Mouse (Mus musculus) forebrain, embryonic 11.5 days (tissue): ENCODE data around the gene Dnajc27. TPM values are rescaled to one million over a fixed set of nuclear protein-coding genes. Genes with fewer than 3 reads are reported as not detected.

Experiments used
- ATAC-seq: fragments of 200-750 bp; cut with Nextera tagmentation; replicated peaks from 2 replicates; pipeline ENCODE4 v1.8.0; 2017; ENCODE audit warnings: moderate TSS enrichment; ENCODE audit not compliant: low FRiP score
- DNase-seq: peaks from one replicate; pipeline ENCODE4 v3.0.0-alpha.2; 2017; ENCODE audit warnings: low spot score
- H3K27ac ChIP-seq: fragments of 300-500 bp; sonication (generic); 2 replicates; pipeline ENCODE4 v1.5.1; 2014; ENCODE audit warnings: low read depth, low read length
- H3K27me3 ChIP-seq: fragments of 300-500 bp; sonication (generic); 2 replicates; pipeline ENCODE4 v1.6.1; 2014; ENCODE audit warnings: mild to moderate bottlenecking, low read length, mixed read lengths; ENCODE audit not compliant: control insufficient read depth, insufficient read depth
- H3K36me3 ChIP-seq: fragments of 300-500 bp; sonication (generic); 2 replicates; pipeline ENCODE4 v1.6.1; 2014; ENCODE audit warnings: mild to moderate bottlenecking, low read length, moderate library complexity, mixed read lengths; ENCODE audit not compliant: control insufficient read depth, insufficient read depth
- H3K4me1 ChIP-seq: fragments of 300-500 bp; sonication (generic); replicated peaks from 2 replicates; pipeline ENCODE4 v1.6.1; 2014; ENCODE audit warnings: low read length, mixed read lengths; ENCODE audit not compliant: control insufficient read depth, insufficient read depth
- H3K4me2 ChIP-seq: fragments of 300-500 bp; sonication (generic); 2 replicates; pipeline ENCODE4 v1.6.1; 2014; ENCODE audit warnings: low read depth, mild to moderate bottlenecking, low read length, moderate library complexity, mixed read lengths; ENCODE audit not compliant: severe bottlenecking
- H3K4me3 ChIP-seq: fragments of 300-500 bp; sonication (generic); 2 replicates; pipeline ENCODE4 v1.5.1; 2014; ENCODE audit warnings: low read depth, low read length
- H3K9ac ChIP-seq: fragments of 300-500 bp; sonication (generic); 2 replicates; pipeline ENCODE4 v1.6.1; 2014; ENCODE audit warnings: low read length
- H3K9me3 ChIP-seq: fragments of 300-500 bp; sonication (generic); 2 replicates; pipeline ENCODE4 v1.6.1; 2016; ENCODE audit warnings: low read length, mixed read lengths; ENCODE audit not compliant: control insufficient read depth
- WGBS: fragments of 180-500 bp; shearing (Covaris S2); extraction: QIAGEN DNeasy Blood & Tissue Kit; methylation state at CpG from one replicate; pipeline ENCODE4 v1.1.7; 2014; 5-methylcytosine and 5-hydroxymethylcytosine counted together
- polyA plus RNA-seq: library from polyadenylated mRNA; unstranded; fragments of >200 nt; fragmentation: Nextera tagmentation; extraction: Ambion mirVana; gene quantifications from 2 replicates; pipeline ENCODE4 v1.2.1, GENCODE M21; 2014

Dnajc27 gene
- polyA plus RNA-seq, 1 experiment from 2014 or later = 12.9 TPM

GRCm38 (mm10) chr12:4050861-4051425, 31.4 kb upstream of the Dnajc27 start:
- Histone ChIP-seq H3K9ac (no peak overlapping the region), H3K36me3 (no peaks in the 10 kb centered on the region), H3K4me1 (no peaks in the 10 kb centered on the region), H3K9me3 (no peaks in the 10 kb centered on the region), H3K4me2 (no peak overlapping the region), H3K27me3 (no peaks in the 10 kb centered on the region), H3K27ac (no peak overlapping the region), H3K4me3 (no peak overlapping the region)
- no peak for ATAC-seq
- DNase-seq = no peak
- 53% methylated on average over 9 of the region's 9 CpGs for WGBS

GRCm38 (mm10) chr12:4053643-4054042, 28.7 kb upstream of the Dnajc27 start:
- no peaks in the 10 kb centered on the region for H3K4me1 ChIP-seq
- no peak overlapping the region for H3K4me2 ChIP-seq
- no peak overlapping the region for H3K9ac ChIP-seq
- H3K27me3 ChIP-seq = no peaks in the 10 kb centered on the region
- no peak overlapping the region for H3K4me3 ChIP-seq
- 83% methylated on average over 3 of the region's 3 CpGs for WGBS
- ATAC-seq (no peak), DNase-seq (no peak)
- H3K36me3 ChIP-seq = no peaks in the 10 kb centered on the region
- no peaks in the 10 kb centered on the region for H3K9me3 ChIP-seq
- H3K27ac ChIP-seq = no peak overlapping the region

- 42% methylated on average over 4 of the region's 4 CpGs for WGBS
- no peak overlapping the region for H3K9ac ChIP-seq
- no peaks in the 10 kb centered on the region for H3K36me3 ChIP-seq
- H3K9me3 ChIP-seq = no peaks in the 10 kb centered on the region
- H3K4me1 ChIP-seq = no peaks in the 10 kb centered on the region
- ATAC-seq (no peak), DNase-seq (no peak)
- no peak overlapping the region for H3K27ac ChIP-seq
- H3K4me3 ChIP-seq = no peak overlapping the region
- H3K4me2 ChIP-seq = no peak overlapping the region
- H3K27me3 ChIP-seq = no peaks in the 10 kb centered on the region
These were observed 27.5 kb upstream of the Dnajc27 start for GRCm38 (mm10) chr12:4054845-4055244.

- no peak for DNase-seq
- Histone ChIP-seq H3K9me3 (no peaks in the 10 kb centered on the region), H3K4me2 (no peak overlapping the region), H3K4me1 (no peaks in the 10 kb centered on the region), H3K4me3 (no peak overlapping the region), H3K27me3 (no peaks in the 10 kb centered on the region), H3K9ac (no peak overlapping the region), H3K27ac (no peak overlapping the region), H3K36me3 (no peaks in the 10 kb centered on the region)
- WGBS = 79% methylated on average over 9 of the region's 9 CpGs
- ATAC-seq = no peak
These were observed 24.1 kb upstream of the Dnajc27 start for GRCm38 (mm10) chr12:4058321-4058720.

- DNase-seq (no peak), ATAC-seq (no peak)
- Histone ChIP-seq H3K4me2 (no peak overlapping the region), H3K4me3 (no peak overlapping the region), H3K36me3 (no peaks in the 10 kb centered on the region), H3K9me3 (no peaks in the 10 kb centered on the region), H3K27me3 (no peaks in the 10 kb centered on the region), H3K27ac (no peak overlapping the region), H3K9ac (no peak overlapping the region), H3K4me1 (no peaks in the 10 kb centered on the region)
- WGBS = 86% methylated on average over 4 of the region's 4 CpGs
These were observed 22.7 kb upstream of the Dnajc27 start for GRCm38 (mm10) chr12:4059683-4060082.

- ATAC-seq = no peak
- no peaks in the 10 kb centered on the region for H3K27me3 ChIP-seq
These were observed 16.9 kb upstream of the Dnajc27 start for GRCm38 (mm10) chr12:4065498-4065897.

GRCm38 (mm10) chr12:4065944-4066343, 16.4 kb upstream of the Dnajc27 start:
- H3K4me1 ChIP-seq = no peaks in the 10 kb centered on the region
- H3K4me3 ChIP-seq = no peak overlapping the region
- WGBS = 83% methylated on average over 8 of the region's 8 CpGs
- no peak overlapping the region for H3K27ac ChIP-seq
- H3K27me3 ChIP-seq = no peaks in the 10 kb centered on the region
- H3K9ac ChIP-seq = no peak overlapping the region
- no peak for ATAC-seq
- H3K36me3 ChIP-seq = no peaks in the 10 kb centered on the region
- DNase-seq = no peak
- H3K4me2 ChIP-seq = no peak overlapping the region
- H3K9me3 ChIP-seq = no peaks in the 10 kb centered on the region

More at GRCm38 (mm10) chr12:4065498-4065897, 16.9 kb upstream of the Dnajc27 start:
- H3K36me3 ChIP-seq = no peaks in the 10 kb centered on the region
- DNase-seq = no peak
- no peaks in the 10 kb centered on the region for H3K4me1 ChIP-seq
- no peak overlapping the region for H3K27ac ChIP-seq
- no peak overlapping the region for H3K4me3 ChIP-seq
- no peaks in the 10 kb centered on the region for H3K9me3 ChIP-seq
- H3K4me2 ChIP-seq = no peak overlapping the region
- 93% methylated on average over 2 of the region's 2 CpGs for WGBS
- H3K9ac ChIP-seq = no peak overlapping the region

GRCm38 (mm10) chr12:4066681-4067459, 15.5 kb upstream of the Dnajc27 start:
- 79% methylated on average over 6 of the region's 6 CpGs for WGBS
- Histone ChIP-seq H3K9ac (no peak overlapping the region), H3K36me3 (no peaks in the 10 kb centered on the region), H3K4me3 (no peak overlapping the region), H3K4me1 (no peaks in the 10 kb centered on the region), H3K4me2 (no peak overlapping the region), H3K9me3 (no peaks in the 10 kb centered on the region), H3K27me3 (no peaks in the 10 kb centered on the region), H3K27ac (no peak overlapping the region)
- no peak for DNase-seq
- ATAC-seq = no peak

- H3K4me1 ChIP-seq = no peaks in the 10 kb centered on the region
- DNase-seq (no peak), ATAC-seq (no peak)
- no peaks in the 10 kb centered on the region for H3K9me3 ChIP-seq
- no peak overlapping the region for H3K4me2 ChIP-seq
- no peak overlapping the region for H3K9ac ChIP-seq
- H3K4me3 ChIP-seq = no peak overlapping the region
- H3K36me3 ChIP-seq = no peaks in the 10 kb centered on the region
- H3K27ac ChIP-seq = no peak overlapping the region
- no peaks in the 10 kb centered on the region for H3K27me3 ChIP-seq
- 86% methylated on average over 4 of the region's 4 CpGs for WGBS
These were observed 13.8 kb upstream of the Dnajc27 start for GRCm38 (mm10) chr12:4068551-4068950.
